Mouse (Mus musculus) hindbrain, embryonic 16.5 days (tissue): ENCODE data around the gene Serpinb1a. TPM values are rescaled to one million over a fixed set of nuclear protein-coding genes. Genes with fewer than 3 reads are reported as not detected.

ENCODE experiments used
- ATAC-seq: fragments of 200-750 bp; cut with Nextera tagmentation; 2 replicates; pipeline ENCODE4 v1.8.0; 2017; ENCODE audit warnings: moderate TSS enrichment, moderate library complexity
- H3K27ac ChIP-seq: fragments of 300-500 bp; sonication (generic); 2 replicates; pipeline ENCODE4 v1.5.1; 2014; ENCODE audit warnings: low read depth, mild to moderate bottlenecking, control low read depth, low read length, moderate library complexity
- H3K27me3 ChIP-seq: fragments of 300-500 bp; sonication (generic); replicated peaks from 2 replicates; pipeline ENCODE4 v1.6.1; 2014; ENCODE audit warnings: low read length; ENCODE audit not compliant: control insufficient read depth, insufficient read depth
- H3K36me3 ChIP-seq: fragments of 300-500 bp; sonication (generic); 2 replicates; pipeline ENCODE4 v1.6.1; 2014; ENCODE audit warnings: mild to moderate bottlenecking, low read length, moderate library complexity, mixed read lengths; ENCODE audit not compliant: control insufficient read depth, insufficient read depth
- H3K4me1 ChIP-seq: fragments of 300-500 bp; sonication (generic); 2 replicates; pipeline ENCODE4 v1.6.1; 2014; ENCODE audit warnings: low read depth, low read length; ENCODE audit not compliant: control insufficient read depth, insufficient read depth
- H3K4me2 ChIP-seq: fragments of 300-500 bp; sonication (generic); 2 replicates; pipeline ENCODE4 v1.6.1; 2014; ENCODE audit warnings: mild to moderate bottlenecking, low read length, control low read depth, moderate library complexity
- H3K4me3 ChIP-seq: fragments of 300-500 bp; sonication (generic); 2 replicates; pipeline ENCODE4 v1.5.1; 2014; ENCODE audit warnings: mild to moderate bottlenecking, low read length, control low read depth, moderate library complexity
- H3K9ac ChIP-seq: fragments of 300-500 bp; sonication (generic); 2 replicates; pipeline ENCODE4 v1.6.1; 2014; ENCODE audit warnings: low read depth, mild to moderate bottlenecking, control low read depth, low read length, moderate library complexity
- H3K9me3 ChIP-seq: fragments of 300-500 bp; sonication (generic); 2 replicates; pipeline ENCODE4 v1.6.1; 2014; ENCODE audit warnings: mild to moderate bottlenecking, low read length, moderate library complexity; ENCODE audit not compliant: control insufficient read depth
- WGBS: fragments of 180-500 bp; shearing (Covaris S2); extraction: QIAGEN DNeasy Blood & Tissue Kit; methylation state at CpG from one replicate; pipeline ENCODE4 v1.1.7; 2014; 5-methylcytosine and 5-hydroxymethylcytosine counted together
- polyA plus RNA-seq: library from polyadenylated mRNA; unstranded; fragments of >200 nt; fragmentation: Nextera tagmentation; extraction: Ambion mirVana; gene quantifications from 2 replicates; pipeline ENCODE4 v1.2.1, GENCODE M21; 2015

Gene Serpinb1a
- polyA plus RNA-seq, 1 experiment from 2014 or later, result 1.9 TPM

DNA sequence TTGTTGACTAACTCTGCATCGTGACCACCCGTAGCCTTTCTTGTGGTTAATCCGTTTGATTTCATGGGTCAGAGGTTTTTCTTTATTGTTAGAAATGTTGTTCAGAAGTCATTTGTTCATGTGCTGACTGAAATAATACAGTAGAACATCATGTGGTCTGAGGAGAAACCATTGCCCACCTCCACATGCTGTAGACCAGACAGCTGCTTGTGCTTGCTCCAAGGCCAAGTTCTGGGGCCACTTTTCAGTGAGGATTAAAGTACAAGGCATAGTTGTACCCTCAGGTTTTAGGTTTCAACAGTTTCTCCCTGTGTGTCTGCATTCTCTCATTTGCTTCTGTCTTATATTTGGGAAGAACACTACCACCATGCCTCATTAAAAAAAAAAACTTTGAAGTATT is 43.4 kb downstream of the Serpinb1a start:
- no peak overlapping the region for H3K27ac ChIP-seq
- H3K4me3 ChIP-seq, result no peak overlapping the region
- H3K9me3 ChIP-seq, result no peaks in the 10 kb centered on the region
- no peak overlapping the region for H3K4me2 ChIP-seq
- H3K36me3 ChIP-seq, result peaks cover 15% of the 10 kb centered on the region
- ATAC-seq, result no peak
- 48% methylated on average over 3 of the region's 3 CpGs for WGBS
- peaks cover 16% of the 10 kb centered on the region for H3K4me1 ChIP-seq
- H3K27me3 ChIP-seq, result no peaks in the 10 kb centered on the region
- H3K9ac ChIP-seq, result no peak overlapping the region

DNA sequence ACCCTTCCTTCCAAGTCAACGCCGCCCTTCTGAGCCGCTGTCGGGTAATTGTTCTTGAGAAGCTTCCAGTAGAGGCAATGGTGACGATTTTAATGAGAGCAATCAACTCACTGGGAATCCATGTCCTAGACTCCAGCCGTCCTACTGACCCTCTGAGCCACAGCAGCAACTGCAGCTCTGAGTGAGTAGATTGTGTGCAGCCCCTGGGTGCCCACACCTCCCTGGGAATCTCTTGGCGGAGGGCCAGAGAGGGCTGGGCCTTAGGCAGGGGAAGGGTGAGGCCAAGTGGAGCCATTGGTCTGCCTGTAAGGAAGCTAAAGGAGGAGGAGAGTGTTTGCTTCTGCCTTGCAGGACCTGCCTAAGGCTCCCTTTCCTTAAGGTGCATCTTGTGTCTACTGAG is 44.2 kb downstream of the Serpinb1a start:
- H3K4me3 ChIP-seq, result no peak overlapping the region
- H3K27ac ChIP-seq, result no peak overlapping the region
- WGBS, result 86% methylated on average over 7 of the region's 7 CpGs
- ATAC-seq, result no peak
- H3K36me3 ChIP-seq, result peaks cover 15% of the 10 kb centered on the region
- no peak overlapping the region for H3K9ac ChIP-seq
- H3K4me1 ChIP-seq, result peaks cover 16% of the 10 kb centered on the region
- no peaks in the 10 kb centered on the region for H3K27me3 ChIP-seq
- H3K4me2 ChIP-seq, result no peak overlapping the region
- no peaks in the 10 kb centered on the region for H3K9me3 ChIP-seq

- no peak for ATAC-seq
- peak overlapping the region; percentile 90 for H3K9ac ChIP-seq
- 72% methylated on average over 4 of the region's 4 CpGs for WGBS
- H3K27ac ChIP-seq, result no peak overlapping the region
- peaks cover 20% of the 10 kb centered on the region for H3K4me1 ChIP-seq
- H3K27me3 ChIP-seq, result no peaks in the 10 kb centered on the region
- peak overlapping the region; percentile 96 for H3K4me3 ChIP-seq
- peaks cover 8% of the 10 kb centered on the region for H3K36me3 ChIP-seq
- peak overlapping the region; percentile 62 for H3K4me2 ChIP-seq
- H3K9me3 ChIP-seq, result no peaks in the 10 kb centered on the region
Measured at GRCm38 (mm10) chr13:32803701-32804345, 47.2 kb downstream of the Serpinb1a start.

- peak; percentile 14 for ATAC-seq
- Histone ChIP-seq H3K36me3 (peaks cover 5% of the 10 kb centered on the region), H3K9me3 (no peaks in the 10 kb centered on the region)
Measured at GRCm38 (mm10) chr13:32802259-32803081, 48.5 kb downstream of the Serpinb1a start, which contains the start of gene D930007J09Rik. Gene D930007J09Rik, minus strand, starts transcription at chr13:32802849.

GRCm38 (mm10) chr13:32801693-32802221 is 49.2 kb downstream of the Serpinb1a start, which contains the start of gene Wrnip1:
Gene Wrnip1, plus strand, starts transcription at chr13:32802038.
- H3K4me2 ChIP-seq, result peak within 1 kb of the TSS; percentile 72
- peak; percentile 99 for ATAC-seq

More at GRCm38 (mm10) chr13:32802259-32803081, 48.5 kb downstream of the Serpinb1a start, which contains the start of gene D930007J09Rik:
- H3K27me3 ChIP-seq, result no peaks in the 10 kb centered on the region
- peak within 1 kb of the TSS; percentile 72 for H3K4me2 ChIP-seq
- peaks cover 20% of the 10 kb centered on the region for H3K4me1 ChIP-seq
- peak within 1 kb of the TSS; percentile 90 for H3K27ac ChIP-seq
- WGBS, result under 1% methylated on average over 95 of the region's 95 CpGs
- H3K4me3 ChIP-seq, result peak within 1 kb of the TSS; percentile 96
- peak within 1 kb of the TSS; percentile 90 for H3K9ac ChIP-seq

DNA sequence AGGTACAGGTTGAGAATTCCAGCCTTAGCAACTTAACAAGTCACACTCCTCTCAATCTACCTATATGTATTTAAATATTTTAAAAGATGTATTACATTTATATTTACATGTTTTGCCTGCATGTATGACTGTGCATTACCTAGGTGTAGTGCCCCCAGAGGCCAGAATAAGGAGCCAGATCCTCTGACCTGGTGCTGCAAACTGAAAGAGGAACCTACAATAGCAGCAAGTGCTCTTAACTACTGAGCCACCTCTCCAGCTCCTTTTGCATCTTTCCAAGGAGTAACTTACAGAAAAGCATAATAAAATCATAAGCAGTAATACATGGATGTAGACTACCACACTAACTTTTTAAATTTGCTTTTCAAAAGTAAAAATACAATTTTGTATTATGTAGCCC is 50.1 kb downstream of the Serpinb1a start:
- H3K4me1 ChIP-seq, result peaks cover 20% of the 10 kb centered on the region
- ATAC-seq, result no peak
- H3K4me2 ChIP-seq, result peak overlapping the region; percentile 72
- no peaks in the 10 kb centered on the region for H3K9me3 ChIP-seq
- no peaks in the 10 kb centered on the region; the same call in 1 of the 2 replicates for H3K36me3 ChIP-seq
- H3K27ac ChIP-seq, result no peak overlapping the region
- no peak overlapping the region; the same call in 1 of the 2 replicates for H3K4me3 ChIP-seq
- H3K9ac ChIP-seq, result peak overlapping the region; percentile 64
- H3K27me3 ChIP-seq, result no peaks in the 10 kb centered on the region

More at GRCm38 (mm10) chr13:32801693-32802221, 49.2 kb downstream of the Serpinb1a start, which contains the start of gene Wrnip1:
- 0% methylated on average over 42 of the region's 51 CpGs for WGBS
- Histone ChIP-seq H3K9ac (peak within 1 kb of the TSS; percentile 90), H3K36me3 (peaks cover under 1% of the 10 kb centered on the region), H3K4me3 (peak within 1 kb of the TSS; percentile 96), H3K27ac (peak within 1 kb of the TSS; percentile 90), H3K27me3 (no peaks in the 10 kb centered on the region), H3K9me3 (no peaks in the 10 kb centered on the region), H3K4me1 (peaks cover 20% of the 10 kb centered on the region)

GRCm38 (mm10) chr13:32799131-32799530 is 51.9 kb downstream of the Serpinb1a start:
- WGBS, result 80% methylated on average over 2 of the region's 2 CpGs
- no peak for ATAC-seq
- H3K9ac ChIP-seq, result no peak overlapping the region

DNA sequence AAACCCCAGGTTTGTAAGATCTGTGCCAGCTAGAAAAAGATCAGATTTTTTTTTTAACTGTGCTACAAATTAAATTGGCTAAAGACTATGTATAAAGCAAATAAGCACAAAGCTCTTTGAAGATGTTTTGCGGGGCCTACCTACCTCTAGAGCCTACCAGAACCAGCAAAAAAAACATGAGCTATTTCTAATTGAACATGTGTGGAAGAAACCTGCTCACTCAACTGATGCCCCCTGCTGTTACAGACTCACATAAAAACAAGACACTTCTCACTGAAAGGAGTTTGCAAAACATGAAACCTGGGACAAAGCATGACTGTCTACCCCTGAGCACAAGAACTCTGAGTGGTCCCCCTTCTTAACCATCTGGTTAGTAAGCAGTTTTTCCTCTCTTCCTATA is 53.9 kb downstream of the Serpinb1a start:
- peaks cover 4% of the 10 kb centered on the region; the same call in 1 of the 2 replicates for H3K4me1 ChIP-seq
- no peak for ATAC-seq
- H3K9ac ChIP-seq, result no peak overlapping the region
- no peaks in the 10 kb centered on the region for H3K27me3 ChIP-seq
- no peak overlapping the region for H3K27ac ChIP-seq
- H3K9me3 ChIP-seq, result no peaks in the 10 kb centered on the region
- H3K36me3 ChIP-seq, result no peaks in the 10 kb centered on the region
- 97% methylated on average over 1 of the region's 1 CpGs for WGBS
- H3K4me3 ChIP-seq, result no peak overlapping the region
- no peak overlapping the region for H3K4me2 ChIP-seq

More at GRCm38 (mm10) chr13:32799131-32799530, 51.9 kb downstream of the Serpinb1a start:
- Histone ChIP-seq H3K4me1 (peaks cover 13% of the 10 kb centered on the region), H3K4me3 (no peak overlapping the region), H3K27ac (no peak overlapping the region), H3K4me2 (no peak overlapping the region), H3K27me3 (no peaks in the 10 kb centered on the region), H3K36me3 (no peaks in the 10 kb centered on the region), H3K9me3 (no peaks in the 10 kb centered on the region)

GRCm38 (mm10) chr13:32795166-32795565 is 55.8 kb downstream of the Serpinb1a start:
- Histone ChIP-seq H3K4me1 (no peaks in the 10 kb centered on the region), H3K27ac (no peak overlapping the region), H3K4me2 (no peak overlapping the region), H3K9me3 (no peaks in the 10 kb centered on the region), H3K27me3 (no peaks in the 10 kb centered on the region), H3K9ac (no peak overlapping the region), H3K4me3 (no peak overlapping the region), H3K36me3 (no peaks in the 10 kb centered on the region)
- WGBS, result 90% methylated on average over 5 of the region's 5 CpGs
- no peak for ATAC-seq
